Mouse (Mus musculus): ENCODE results near the gene Slc9b1.

Slc9b1 gene

GRCm38 (mm10) chr3:135436901-135437616, 89.2 kb downstream of the Slc9b1 start:
- DNase-seq (ENCODE audit: extremely low read depth, low read depth, low spot score): no peak

DNA sequence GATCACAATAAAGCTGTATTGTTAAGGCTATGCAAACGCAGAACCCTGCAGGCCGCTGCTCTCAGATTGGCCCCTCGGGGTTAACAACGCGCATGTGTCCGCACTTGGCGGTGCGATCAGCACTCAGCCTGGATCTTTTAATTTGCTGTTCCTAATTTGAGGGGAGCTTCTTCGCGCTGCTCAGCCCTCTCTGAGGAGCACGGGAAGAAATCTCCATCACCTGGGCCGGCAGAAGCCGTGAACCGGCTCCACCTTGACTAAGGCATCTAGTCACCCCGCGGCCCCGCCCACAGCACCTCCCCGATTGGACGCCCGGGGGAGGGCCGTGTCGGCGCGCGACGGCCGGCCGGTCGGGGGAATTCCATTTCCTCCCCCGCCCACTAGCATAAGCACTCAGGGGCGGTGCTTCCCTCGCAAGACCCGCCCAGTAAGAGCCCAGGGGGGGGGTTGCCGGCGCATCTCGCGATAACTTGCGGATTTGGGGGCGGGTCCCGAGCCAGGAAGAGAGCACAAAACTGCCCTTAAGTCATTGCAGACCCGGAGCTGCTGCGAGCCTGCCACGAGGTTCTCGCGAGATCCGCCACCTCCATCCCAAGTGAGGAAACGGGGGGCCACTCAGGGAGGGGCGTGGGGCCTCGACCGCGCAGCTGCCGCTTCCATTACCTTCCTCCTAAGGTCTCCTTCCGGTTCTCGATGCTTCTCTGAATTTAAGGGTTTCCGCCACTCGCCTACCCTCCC, 90.1 kb downstream of the Slc9b1 start, which contains the start of gene Ube2d3:
TSS of gene Ube2d3 (plus strand) at position 392 of the 738 bp plus-strand sequence.
- peak; percentile 83 for DNase-seq (ENCODE audit: extremely low read depth, low read depth, low spot score)

DNA sequence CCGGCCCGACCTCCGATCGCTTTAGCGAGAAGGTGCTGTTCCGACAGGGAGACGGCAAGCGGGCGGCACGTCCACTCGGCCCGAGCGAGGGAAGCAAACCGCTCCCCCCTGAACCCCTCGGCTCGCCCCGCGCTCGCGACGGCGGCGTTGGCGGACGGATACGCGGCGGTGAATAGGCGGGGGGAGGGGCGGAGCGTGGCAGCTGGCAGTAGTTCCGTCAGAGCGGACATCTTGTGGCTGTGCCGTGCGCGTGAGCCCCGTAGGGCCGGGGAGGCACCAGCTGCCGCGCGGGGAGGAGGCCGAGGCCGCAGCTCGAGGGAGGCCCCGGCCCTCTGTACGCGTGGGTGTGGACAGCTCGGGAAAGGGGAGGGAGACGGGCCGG, 90.7 kb downstream of the Slc9b1 start:
- DNase-seq (ENCODE audit: extremely low read depth, low read depth, low spot score): no peak

- DNase-seq (ENCODE audit: extremely low read depth, low read depth, low spot score): no peak
Observed at GRCm38 (mm10) chr3:135438913-135439531, 91.2 kb downstream of the Slc9b1 start.

GRCm38 (mm10) chr3:135439651-135440050, 91.8 kb downstream of the Slc9b1 start:
- no peak for DNase-seq (ENCODE audit: extremely low read depth, low read depth, low spot score)

DNA sequence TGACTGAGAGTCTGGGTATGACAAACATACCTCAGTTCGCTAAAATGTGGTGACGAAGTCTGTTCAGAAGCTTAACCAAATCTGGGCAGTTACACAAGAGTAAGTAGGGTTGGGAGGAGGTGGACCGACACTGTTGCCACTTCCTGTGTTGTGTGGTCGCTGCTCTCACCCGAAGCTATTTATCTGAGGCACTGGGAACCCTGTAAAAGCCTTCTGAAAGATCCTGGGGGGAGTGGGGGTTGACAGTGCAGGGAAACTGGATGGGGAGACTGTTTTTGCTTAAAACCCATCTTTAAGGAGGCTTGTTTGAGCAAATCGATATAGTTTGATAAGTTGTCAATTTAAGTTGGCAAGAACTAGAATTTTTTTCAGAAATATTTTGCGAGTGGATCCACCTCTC, 92.4 kb downstream of the Slc9b1 start:
- DNase-seq (ENCODE audit: extremely low read depth, low read depth, low spot score): no peak

DNA sequence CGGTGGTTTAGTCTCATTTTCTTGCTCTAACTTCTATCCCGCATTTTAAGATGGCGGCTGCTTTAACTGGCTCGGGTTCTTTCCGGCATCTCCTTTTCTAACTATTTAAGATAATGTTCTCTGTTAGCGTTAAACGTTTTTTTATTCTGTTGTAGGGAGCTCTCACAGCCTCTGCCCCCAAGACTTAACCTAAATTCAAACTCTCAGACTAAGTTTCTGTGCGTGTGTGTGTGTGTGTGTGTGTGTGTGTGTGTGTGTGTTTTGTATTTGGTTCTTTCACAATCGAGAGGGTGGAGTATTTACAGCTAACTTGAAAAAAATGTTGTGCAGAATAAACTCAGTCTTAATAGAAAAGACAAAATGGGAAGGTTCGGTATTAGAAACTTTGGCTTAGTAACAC, 92.8 kb downstream of the Slc9b1 start:
- no peak for DNase-seq (ENCODE audit: extremely low read depth, low read depth, low spot score)

DNA sequence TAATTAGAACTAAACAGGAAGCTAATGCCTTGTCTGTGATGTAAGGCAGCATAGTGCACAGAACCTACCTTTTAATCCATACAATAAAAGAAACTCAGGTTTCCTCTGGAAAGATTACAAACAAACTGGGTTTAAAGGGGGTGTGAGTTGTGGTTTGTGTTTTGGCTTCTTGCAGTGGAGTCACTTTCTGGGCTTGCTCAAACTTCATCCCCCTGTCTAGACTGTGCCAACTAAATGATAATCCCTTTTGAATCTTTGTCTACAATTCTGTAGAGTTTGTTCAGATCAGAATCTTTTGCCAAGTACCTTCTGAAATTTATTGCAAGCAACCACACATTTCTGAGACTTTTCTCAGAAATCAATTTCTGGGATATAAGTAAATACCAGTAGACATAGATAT, 97.1 kb downstream of the Slc9b1 start:
- no peak for DNase-seq (ENCODE audit: extremely low read depth, low read depth, low spot score)

Data from fat pad, adult 2 months (tissue).